Mouse (Mus musculus) frontal cortex, postnatal 36 days (tissue): ENCODE measurements at regions not wholly inside any gene's neighbourhood (a gene's known extent, or its start where the extent isn't known, plus 50 kb on each side); places are given as distances from the start of the nearest gene placed in this dataset.
A peak's percentile ranks its signal among the peaks of the same experiment; 100 is the strongest.

ENCODE experiments used
- DNase-seq, 2 experiments: peaks; one replicate each; pipeline ENCODE4 v3.0.0; 2022; ENCODE audit warnings: low spot score in 2 of 2

DNA sequence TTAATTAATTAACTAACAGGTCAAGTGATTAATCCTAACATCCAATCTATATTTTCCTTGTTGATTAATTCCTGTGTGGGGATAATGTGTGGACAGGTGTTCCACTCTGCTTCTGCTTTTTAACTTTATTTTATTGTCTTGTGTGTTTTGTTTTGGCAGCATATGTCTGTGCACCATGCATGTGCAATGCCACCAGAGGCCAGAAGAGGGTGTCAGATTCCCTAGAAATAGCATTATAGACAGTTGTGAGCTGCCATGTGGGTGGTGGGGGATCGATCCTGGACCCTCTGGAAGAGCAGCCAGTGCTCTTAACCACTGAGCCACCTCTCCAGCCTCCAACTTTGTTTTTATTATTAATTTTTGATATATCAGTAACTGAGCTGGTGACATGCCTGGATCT lies 65.6 kb downstream of the En1 start:
- no peak for DNase-seq

DNA sequence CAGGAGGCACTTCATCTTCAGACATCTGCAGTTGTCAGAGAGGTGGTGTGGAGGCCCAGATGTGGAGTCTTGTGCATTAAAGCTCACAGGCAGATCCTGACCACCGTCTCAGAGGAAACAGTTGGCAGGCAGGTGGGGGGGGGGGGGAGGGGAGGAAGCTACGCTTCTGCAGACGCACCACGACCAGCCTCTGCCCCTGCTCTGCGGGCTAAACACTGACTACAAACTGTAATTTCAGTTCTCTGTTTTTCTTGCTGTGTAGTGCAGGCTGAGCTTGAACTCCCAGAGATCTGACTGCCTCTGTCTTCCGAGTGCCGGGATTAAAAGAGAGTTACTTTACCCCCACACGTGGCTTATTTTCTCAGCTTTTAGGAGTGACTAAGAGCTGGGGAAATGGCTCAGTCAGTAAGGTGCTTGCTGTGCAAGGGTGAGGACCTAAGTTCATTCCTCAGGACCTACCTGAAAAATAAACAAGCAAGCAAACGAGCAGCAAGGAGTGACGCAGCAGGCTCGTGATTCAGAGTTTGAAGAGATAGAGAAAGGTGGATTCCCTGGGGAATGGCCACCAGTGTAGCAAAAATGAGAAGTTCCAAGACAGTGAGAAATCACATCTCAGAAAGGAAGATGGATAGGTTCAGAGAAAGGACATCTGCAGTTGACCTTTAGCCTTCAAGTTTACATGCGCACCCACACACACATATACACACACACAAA lies 81.5 kb downstream of the En1 start:
- no peak for DNase-seq

DNA sequence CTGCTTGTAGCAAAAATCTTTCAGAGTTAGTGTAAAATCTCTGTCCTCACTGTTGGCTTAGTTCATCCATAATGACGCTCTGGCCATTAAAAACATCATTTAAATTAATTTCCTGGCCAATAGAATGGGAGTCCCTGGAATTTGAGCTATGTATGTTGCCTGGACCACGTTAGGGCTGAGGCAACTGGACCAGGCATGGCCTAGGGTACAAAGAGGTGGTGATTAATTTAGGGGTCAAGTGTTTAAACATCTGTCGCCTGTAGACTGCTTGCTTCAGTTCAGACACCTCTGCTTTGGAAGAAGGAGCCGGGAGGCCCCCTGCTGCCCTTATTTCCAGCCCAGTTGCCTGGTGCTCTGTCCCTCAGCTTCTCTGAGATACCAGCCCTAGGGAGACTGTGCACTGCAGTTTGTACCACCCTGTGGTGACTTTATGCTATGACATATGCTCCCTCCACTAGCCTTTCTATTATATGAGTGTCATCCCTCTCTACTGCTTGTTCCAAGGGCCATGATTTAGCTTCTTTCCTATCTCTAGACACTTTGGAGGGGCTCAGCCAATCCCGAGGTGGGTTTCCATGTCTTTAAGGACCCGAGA lies 83.5 kb downstream of the En1 start:
- no peak for DNase-seq

DNA sequence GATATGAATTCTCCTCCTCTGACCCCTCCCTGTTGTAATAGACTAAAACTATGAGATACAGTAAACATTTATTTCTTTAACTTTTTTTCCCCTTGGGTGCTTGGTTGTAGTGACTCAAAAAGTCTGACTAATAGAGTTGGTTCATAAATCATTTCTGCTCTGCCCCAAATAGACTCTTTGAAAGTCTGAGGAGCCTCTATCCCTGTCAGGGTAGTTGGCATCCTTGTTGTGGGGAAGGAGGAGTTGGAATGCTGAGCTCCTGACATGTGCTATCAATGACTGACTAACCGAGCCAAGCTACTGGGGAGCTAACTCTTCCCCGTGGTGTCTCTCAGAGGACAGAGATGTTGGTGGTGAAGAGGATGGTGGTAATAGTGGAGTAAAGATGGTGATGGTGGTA lies 89.4 kb downstream of the En1 start:
- no peak for DNase-seq

DNA sequence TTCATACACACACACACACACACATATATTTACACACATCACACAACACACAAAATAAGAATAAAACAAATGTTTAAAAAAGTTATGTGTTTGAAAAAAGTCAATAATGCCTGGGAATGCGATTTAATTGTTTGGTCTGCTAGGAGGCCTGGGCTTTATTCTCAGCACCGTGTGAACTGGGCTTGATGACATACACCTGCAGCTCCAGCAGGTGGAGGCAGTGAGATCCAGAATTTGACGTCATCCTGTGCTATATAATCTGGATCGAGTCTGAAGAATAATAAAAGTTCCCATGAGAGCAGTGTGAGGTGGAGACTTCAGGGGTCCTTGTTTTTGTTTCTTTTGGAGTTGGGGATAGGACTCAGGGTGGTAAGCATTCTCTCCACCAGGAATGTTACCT lies 96.0 kb downstream of the En1 start:
- DNase-seq = no peak

DNA sequence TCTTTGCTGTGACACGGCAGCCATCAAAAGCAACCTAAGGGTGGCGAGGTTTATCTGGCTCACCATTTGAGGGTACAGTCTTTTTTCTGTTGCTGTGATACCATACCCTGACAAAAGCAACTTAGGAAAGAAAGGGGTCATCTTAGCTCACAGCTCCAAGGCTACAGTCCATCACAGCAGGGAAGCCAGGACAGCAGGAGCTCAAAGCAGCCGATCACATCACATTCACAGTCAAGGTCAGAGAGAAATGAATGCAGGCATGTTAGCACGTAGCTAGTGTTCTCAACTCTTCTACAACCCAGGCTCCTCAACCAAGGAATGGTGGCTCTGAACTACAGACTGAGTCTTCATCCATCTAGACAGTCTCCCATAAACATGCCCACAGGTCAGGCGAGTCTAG lies 102.0 kb downstream of the En1 start:
- DNase-seq = no peak

DNA sequence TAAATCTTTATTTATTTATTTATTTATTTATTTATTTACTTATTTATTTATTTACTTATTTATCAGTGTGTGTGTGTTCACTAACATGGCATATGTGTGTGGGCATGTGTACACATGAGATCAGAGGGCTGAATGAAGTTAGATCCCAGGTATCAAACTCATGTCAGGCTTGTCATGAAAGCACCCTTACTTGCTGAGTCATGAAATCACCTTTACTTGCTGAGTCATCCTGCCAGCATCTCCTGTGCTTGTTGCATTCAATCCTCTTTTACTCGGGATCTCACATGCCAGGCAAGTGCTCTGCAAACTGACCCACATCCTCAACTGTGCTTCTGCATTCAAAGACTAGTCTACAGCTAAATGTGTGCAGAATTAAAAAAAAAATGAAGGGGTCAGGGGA lies 103.8 kb downstream of the En1 start:
- DNase-seq = no peak

DNA sequence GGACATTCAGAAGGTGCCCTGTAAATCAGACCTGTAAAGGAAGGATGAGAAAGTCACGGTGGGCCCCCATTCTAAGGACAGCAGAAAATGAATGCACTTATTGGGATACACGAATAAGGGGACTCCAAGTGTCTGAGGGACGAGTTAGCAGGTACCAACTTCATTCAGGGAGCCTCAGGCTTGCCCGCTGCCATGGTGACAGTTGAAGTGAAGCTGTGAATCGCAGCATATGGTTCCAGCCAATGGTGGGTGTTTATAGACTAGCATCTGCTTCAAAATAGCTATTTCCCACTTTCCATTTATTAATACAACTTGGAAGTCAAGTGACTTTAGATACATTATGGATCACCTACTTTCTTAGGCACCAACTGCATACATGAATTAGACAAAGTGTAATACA lies 106.3 kb downstream of the En1 start:
- DNase-seq = peak; percentile 11 to 35

DNA sequence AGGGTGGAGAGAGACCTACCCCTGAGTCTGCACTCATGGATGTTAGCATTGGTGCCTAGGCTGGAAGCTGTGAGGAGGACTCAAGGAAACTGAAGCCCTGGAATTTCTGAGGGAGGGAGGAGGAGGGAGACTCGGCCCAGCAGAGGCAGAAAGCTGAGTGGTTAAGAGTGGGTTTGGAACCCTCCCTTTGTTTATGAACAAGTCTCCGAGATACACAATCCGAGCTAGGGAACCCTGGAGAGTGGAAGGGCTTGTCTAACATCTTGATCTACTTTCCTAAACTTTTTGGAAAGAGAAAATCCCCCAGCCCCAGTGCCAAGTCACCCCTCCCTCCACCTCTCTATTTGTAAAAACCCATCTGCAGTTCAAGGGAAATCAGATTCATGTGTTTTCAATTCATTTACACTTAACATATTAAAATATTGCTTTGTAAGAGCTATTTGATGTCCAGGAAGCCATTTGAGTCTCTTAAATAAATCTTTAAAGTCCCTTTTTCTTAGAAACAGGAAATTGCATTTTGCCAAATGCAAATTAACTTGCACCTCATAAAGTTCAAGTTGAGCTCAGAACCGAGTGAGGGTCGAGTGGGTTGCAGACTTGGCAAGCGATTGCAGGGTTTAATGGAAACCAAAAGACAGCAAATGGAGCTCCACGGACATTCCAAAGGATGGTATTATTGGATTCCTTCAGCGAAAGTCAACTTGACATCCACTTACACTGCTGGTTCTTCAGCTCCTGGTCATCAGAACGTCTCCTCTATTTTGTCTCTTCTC lies 113.1 kb downstream of the En1 start:
- no peak for DNase-seq

DNA sequence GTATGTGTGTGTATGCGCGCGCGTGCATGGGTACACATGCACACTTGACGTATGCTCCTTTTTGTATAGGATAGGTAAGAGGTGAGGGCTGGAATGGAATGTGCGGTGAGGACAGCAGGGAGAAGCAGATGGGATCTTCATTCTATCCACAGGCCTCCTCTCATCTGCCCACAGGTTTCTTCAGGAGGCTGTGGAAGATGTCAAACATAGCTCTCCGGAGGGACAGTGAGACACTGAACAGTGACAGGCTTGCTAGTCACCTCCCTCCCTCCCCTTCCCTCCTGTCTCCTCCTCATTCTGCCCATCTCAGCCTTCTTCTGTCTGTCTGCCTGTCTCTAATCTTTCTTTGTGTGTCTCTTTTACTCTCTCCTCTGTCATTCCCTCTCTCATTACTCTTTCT lies 124.6 kb downstream of the En1 start:
- DNase-seq = peak; percentile 16 to 21

DNA sequence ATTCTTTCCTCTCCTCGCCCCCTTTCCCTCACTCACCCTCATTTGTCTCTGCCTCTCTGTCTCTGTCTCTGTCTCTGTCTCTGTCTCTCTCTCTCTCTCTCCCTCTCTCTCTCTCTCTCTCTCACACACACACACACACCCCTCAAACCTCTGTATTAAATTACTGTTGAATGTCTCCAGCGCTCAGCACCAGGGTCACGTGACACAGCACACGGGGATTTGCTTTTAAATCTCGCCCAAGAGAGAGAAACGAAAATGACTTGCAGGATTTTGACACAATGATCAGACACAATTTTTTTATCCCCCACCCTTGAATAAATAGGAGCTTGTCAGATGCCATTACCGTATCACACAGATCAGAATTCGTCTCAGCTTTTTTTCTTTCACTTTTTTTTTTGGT lies 125.2 kb downstream of the En1 start:
- DNase-seq = no peak

DNA sequence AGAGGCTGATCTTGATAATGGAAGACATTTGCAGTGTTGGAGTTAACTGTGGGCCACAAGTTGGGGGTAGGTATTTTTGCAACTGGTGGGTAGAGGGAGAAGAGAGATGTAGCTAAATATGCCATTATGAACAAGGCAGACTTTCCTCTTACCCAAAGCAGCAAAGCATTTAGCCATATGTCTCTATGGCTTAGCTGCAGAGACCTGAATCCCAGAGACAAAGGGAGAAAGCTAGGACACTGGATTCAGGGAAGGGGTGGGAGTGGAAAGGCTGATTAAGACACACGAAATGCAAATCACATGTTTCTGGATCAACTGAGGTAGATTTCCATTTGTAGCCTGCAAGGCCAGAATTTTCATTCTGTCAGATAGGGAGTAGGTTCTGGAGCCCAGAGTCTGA lies 129.8 kb downstream of the En1 start:
- no peak for DNase-seq

DNA sequence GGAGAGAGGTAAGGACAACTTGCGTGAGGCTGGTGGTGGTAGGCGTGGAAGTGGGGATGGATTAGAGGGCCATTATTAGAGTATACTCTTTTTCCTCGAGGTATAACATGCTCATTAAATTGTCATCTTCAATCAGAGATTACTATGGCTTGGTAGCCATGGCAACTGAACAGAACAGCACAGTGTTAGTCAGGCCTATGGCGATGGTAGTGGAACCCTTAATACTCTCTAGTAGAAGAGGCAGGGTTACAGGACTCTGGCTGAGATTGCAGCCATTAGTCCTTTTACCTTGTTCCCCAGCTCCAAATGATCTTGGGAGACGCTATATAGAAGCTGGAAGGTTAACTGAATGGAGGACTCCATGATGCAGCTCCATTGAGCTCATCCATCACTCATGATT lies 131.5 kb downstream of the En1 start:
- no peak for DNase-seq

DNA sequence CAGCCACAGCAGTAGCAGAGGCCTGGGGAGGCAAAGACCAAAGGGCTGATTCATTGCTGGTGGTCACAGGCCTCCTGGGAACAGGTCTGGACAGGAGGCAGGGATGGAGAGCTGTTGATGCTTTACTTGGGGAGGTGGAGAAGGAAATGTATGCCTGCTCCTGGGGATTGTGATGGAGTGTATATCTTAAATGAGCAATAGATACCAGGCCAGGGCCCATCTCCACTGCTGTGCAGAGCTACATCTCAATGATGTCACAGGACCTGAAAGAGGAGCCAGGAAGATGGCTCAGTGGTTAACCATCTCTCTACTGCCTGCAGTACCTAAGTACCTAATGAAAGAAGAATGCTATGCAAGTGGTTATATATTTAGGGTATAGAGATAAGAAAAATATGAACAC lies 132.6 kb downstream of the En1 start:
- no peak for DNase-seq

DNA sequence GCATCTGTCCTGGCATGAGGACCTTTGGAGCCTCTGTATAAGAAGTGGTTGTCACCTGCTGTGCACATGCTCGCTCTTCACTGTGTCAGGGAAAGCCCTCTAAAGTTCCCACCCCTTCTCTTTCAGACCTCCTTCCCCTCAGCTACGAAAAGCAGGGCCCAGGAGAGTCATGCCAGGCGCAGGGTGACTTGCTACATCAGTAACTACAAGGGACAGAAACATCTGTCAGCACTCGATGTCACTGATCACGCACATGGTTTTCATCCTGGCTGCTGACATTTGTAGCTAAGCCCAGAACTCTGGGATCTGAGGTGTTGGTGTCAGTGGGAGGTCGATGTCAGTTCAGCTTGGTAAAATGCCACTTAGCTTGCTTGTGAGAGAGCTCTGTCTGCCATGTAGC lies 137.3 kb downstream of the En1 start:
- no peak for DNase-seq

DNA sequence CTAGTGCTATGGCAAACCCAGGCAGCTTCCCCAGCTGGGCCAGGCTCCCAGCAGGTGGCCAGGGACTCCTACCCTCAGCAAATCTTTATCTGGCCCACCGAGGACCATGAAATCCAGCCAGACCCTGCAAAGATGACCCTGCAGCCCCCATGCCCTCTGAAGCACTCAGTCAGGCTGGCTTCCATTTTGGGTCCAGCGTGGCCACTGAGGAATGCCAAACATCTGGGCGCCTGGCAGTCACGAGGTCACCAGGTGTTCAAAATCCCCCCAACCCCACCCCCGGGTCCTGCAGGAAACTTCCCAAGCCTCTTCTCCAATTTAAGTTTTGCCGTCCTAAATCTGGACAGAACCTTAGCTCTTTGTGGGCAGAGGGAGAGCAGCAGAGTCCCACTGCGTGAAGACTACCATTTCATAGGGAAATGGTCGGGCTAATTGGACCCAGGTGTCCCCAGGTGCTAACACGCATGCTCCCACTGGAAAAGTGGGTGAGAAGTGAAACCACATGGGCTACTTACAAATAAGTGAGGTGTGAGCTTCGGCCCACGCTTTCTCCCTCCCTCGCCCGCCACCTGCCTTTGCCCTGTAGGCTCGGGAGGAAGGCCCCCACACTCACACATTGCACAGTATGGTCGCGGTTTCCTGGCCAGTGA lies 139.0 kb downstream of the En1 start:
- no peak for DNase-seq

DNA sequence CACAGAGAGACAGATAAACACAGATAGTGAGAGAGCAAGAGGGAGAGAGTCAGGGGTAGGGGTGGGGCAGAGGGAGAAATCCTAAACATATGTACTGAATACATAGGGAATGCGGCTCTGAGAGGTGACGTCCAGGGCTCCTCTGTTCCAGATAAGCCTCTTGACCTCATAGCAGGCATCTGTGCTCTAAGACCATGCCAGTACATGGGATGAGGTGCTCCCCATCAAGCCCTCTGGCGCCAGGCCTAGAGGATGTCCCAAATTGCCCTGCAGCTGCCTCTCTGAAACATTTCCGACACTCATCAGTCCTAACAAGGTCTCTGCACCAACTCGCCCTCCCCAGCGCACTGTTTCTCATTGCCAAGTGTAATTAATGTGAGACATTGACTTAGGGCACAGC lies 146.7 kb downstream of the En1 start:
- no peak for DNase-seq

DNA sequence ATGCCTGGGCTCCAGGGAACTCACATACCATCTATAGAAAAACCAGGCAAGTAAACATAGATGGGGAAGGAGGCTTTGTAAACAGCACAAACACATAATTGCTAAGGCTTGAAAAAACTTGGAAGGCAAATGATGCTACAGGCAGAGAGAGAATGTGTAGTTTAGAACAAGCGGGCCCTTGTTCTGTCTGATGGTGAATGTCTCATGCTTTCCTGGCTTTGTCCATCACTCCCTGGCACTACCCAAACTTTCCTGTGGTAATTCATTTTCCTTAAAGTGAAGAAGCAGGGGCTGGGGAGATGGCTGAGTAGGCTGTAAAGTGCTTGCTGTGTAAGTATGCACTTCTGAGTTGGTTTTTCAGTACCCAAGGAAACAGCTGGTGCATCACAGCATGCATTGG lies 151.2 kb downstream of the En1 start:
- DNase-seq = no peak

DNA sequence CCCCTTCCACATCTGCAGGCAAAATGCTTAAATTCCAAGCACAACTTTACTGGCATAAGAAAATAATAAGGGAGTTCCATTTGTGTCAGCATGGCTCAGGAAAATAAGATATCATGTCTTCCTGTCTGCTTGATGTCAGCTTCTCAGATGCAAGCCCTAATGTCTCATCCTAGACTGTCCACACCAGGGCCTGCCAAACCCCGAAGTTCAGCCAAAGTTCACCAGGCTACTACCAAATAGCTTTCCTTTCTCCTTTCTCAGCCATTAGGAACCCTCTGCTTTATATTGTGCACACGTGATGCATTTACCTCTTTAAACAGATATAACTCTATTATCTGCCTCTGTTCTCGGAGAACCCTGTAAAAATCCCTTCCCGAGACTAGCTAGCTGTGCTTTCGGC lies 152.1 kb downstream of the En1 start:
- DNase-seq = no peak

DNA sequence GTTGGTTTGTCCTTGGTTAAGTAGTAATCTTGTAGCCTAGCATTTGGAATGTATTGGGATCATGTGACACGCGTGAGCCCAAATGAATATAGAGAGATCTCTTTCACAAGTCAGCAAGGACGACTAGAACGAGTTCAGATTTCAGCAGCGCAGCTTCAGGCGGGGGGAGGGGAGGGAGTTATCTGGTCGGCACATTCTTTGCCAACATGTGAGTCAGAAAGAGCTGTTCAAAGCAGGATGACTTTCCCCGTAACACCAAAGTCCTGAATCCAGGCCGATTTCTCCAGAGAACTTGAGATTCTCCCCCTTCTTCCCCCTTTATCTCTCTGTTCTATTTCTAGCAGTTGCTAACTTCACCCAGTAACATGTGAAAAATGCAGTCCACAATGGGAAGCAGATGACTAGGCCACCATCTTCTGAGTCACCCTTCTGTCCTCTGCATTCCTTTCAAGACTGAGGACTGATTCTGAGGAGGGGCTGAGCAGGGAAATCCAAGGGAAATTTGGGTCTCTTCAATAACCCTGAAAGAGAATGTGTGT lies 155.1 kb downstream of the En1 start:
- peak; percentile 13 to 19 for DNase-seq

DNA sequence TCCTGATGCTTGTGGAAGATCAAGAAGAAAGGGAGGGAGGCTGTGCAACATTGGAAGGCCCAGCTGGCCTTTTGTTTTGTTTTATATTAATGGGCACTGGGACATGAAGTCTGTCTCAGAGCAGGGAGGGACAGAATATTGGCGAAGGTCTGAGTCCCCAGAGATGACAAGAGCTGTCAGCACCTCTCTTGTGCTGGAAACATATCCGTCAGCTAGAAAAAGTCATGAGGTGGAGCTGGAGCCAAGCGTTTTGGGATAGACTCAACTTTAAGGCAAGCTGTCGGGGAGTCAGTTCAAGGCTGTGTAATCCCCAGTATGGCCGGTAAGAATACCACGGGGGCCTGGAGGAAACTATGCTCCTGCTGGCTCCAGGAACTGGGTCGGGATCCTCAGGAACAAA lies 156.0 kb downstream of the En1 start:
- DNase-seq = no peak

DNA sequence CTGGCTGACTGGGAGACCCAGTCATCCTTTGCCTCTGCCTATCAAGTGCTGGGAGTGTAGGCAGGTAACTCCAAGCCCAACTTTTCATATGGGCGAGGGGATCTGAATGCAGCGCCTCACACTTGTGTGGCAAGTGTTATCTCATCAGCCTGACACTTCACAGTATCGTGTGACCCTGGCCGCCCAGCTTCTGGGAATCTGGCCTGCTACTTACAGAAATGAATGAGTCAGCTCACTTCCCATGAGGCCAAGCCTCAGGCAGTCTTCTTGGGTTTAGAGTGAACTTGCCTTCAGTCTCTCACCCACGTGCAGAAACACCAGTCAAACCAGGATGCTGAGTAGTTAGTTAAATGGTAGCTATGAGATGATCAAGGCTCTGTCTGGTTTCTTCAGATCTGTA lies 156.5 kb downstream of the En1 start:
- no peak for DNase-seq

DNA sequence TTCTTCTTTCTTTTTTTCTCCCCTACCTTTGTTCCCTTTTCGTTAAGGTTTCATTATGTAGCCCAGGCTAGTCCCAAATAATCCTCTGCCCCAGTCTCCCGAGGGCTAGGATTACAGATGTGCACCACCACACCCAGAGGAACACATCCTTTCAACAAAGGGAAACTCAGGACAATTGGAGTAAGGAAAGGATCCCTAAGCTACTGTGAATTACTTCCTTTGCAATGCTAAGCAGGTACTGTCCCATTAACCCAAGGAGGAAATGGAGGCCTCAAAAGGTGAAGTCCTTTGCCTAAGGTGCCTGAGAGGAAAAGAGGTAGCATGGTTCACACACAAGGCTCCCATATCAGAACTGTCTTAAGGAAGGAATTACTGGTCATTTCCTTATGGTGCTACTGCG lies 157.2 kb downstream of the En1 start:
- no peak for DNase-seq
